Mouse (Mus musculus): ENCODE measurements around the gene Xlr5a.
"Not testable (repeated sequence)": the region's sequence is repeated elsewhere in the genome, so short reads cannot be mapped to it uniquely, and the experiment has no call there.

Gene Xlr5a

DNA sequence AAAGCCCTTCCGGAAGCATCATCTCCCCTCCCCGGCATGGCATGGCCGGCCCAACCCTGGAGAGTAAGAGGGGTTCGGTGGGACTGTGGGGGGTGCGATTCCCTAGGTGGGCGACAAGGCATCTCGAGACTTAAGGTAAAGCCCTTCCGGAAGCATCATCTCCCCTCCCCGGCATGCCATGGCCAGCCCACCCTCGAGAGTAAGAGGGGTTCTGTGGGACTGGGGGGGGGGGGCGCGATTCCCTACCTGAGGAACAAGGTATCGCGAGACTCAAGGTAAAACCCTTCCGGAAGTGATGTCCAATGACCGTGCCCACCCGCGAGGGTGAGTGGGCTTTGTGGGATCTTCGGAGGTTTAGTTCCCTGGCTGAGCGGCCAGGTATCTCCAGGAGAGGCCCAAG lies 144.3 kb downstream of the Xlr5a start, which contains the start of gene Xlr5b:
Gene Xlr5b (plus strand): TSS at position 301 of the 400 bp plus-strand sequence.
- DNase-seq (ENCODE audit: extremely low read depth, low read depth) = not testable (repeated sequence)

DNA sequence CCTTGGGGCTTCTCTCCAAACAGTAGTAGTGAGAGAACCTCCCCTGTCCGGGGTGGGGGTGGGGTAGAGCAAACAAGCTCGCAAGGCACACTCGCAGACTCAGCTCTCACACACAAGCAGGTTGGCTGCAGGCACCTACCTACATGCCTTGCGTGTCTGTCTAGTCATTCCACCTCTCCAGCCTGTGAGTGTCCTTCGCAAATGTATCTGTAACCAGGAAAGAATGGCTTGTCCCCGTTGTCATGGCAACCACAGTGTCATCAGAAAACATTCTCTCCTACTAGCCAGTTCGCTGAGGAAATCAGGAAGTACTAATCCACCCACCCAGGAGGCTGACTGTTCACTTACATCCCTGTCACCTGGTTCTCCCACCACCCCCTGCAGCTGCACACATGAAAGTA lies 149.6 kb downstream of the Xlr5a start:
- not testable (repeated sequence) for DNase-seq (ENCODE audit: extremely low read depth, low read depth)

DNA sequence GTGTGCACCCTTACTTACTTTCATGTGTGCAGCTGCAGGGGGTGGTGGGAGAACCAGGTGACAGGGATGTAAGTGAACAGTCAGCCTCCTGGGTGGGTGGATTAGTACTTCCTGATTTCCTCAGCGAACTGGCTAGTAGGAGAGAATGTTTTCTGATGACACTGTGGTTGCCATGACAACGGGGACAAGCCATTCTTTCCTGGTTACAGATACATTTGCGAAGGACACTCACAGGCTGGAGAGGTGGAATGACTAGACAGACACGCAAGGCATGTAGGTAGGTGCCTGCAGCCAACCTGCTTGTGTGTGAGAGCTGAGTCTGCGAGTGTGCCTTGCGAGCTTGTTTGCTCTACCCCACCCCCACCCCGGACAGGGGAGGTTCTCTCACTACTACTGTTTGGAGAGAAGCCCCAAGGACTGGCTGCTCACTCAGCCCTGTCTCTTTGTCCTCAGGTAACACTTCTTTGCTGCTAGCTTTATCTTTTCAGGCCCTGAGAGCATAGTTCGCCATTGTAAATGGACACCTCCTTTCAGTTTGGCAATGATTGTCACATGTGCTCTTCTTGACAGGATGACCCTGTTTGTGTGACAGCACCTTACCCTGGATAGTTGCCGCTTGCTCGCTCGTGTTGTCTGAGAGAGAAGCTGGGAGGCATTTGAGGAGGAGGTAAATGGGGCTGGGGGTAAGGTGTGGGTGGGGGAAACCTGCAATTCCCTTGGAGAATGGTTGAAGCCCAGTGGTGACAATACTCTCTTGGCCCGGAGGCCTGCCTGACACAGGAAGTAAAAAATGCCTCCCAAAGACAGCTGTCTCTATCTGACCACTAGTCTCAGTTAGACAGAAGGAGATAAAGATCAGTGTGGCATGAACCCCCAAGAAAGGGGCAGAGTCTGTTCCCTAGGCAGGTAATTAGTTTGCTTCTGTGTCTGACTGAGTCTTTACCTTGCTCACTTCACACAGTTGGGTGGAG lies 169.6 kb downstream of the Xlr5a start:
- not testable (repeated sequence) for DNase-seq (ENCODE audit: extremely low read depth, low read depth)

DNA sequence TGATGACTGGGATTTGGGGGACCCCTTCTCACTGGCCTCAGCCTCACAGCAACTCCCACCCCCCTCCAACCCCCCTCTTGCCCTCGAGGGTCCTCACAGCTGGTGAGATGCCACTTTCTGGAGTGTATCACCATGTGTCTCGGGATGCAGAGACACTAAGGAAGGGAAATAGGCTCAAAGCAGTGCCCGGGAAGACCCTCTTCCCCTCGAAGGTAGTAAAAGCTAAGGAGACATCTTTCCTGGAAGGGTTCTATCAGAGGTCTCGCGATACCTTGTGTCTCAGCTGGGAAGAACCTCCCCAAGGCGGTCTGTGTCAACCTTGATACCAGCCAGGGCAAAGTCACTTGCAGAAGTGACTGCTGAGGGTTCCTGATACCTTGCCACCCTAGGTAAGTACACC lies 176.0 kb downstream of the Xlr5a start, which contains the start of gene Gm14685:
Gene Gm14685 (plus strand): TSS at position 301 of the 400 bp plus-strand sequence.
- not testable (repeated sequence) for DNase-seq (ENCODE audit: extremely low read depth, low read depth)

DNA sequence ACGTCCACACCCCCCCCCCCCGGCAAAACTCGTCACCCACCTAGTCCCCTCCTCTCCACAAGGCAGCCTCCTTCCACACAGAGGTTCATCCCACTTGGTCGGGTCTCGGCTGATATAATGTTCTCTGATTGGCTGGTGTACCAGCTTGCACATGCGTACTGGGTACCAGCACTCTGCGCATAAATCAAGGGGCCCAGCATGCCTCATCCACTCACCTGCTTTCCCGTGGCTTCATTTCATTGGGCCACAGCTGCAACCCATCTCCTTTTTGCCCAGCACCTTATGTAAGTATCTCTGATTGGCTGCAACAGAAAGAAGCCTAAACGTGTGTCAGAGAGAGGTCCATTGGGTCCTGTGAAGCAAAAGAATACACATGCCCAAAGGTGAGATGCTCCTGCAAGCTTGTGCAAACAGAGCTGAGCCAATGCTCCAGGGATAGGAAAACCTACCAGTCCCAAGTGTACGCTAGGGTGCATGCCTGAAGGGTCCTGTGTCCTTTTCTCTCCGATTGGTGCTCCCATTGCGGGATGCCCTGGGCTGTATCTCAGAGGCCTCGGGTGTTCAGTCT lies 195.8 kb downstream of the Xlr5a start, which contains the start of gene Xlr3a:
Gene Xlr3a (minus strand): TSS at position 155 of the 568 bp plus-strand sequence.
- DNase-seq (ENCODE audit: extremely low read depth, low read depth) = peak; percentile 74

DNA sequence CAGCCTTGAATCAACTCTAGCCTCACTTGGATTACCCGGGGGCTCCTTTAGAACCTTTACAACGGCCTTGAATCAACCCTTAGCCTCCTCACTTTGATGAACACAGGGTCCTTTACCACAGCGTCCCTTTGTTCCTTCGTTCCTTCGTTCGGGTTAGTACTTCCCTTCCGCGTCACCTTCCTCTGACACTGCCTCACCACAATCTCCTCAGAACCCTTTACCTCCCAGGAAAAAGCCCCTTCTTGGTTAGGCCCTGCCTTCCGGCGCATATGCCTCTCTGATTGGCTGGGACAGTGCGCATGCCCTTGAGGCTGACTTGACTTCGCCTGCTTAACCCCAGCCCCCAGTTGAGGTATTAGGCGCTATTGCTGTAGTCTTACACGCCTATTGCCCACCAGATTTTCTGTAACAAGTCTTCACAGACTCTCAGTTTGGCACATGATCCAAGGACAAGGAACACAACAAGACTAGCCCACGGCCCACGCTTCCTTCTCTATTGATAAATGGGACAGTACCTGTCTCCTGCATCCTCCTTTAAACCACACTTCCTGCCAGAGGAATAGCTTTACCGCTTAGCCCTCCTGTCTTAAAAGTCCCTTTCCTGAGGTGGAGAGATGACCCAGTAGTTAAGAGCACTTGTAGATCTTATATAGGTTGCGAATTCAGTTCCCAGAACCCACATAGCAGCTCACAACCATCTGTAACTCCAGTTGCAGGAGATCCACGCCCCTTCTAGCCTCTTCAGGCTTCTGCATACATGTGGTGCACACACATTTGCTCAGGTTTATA lies 210.3 kb downstream of the Xlr5a start, which contains the start of gene Xlr4a:
Gene Xlr4a (minus strand): TSS at position 212 of the 789 bp plus-strand sequence.
- DNase-seq (ENCODE audit: extremely low read depth, low read depth) = not testable (repeated sequence)

DNA sequence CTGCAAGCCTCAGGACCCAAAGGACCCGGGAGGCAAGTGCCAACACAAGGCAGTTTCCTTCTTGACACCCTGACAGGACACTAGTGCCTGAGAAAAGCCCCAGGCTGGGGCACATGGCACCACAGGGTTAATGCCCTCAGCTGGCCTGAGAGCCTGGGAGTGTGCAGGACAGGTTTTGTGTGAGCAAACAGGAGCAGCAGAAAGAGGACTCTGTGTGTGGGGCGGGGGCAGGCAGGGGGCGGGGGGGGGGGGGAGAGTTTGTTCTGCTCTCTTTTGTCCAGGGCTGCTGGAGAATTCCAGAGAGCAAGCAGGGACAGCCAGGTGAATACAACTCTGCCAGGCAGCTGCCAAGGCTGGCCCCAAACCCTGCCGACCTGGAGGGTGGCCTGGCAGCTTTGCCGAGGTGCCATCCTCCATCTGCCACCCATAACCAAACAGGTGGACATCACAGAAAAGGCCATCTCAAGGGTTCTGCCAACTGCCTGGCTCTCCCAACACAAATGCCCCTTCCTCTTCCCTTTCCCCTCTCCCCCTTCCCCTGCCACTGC lies 225.9 kb downstream of the Xlr5a start:
- not testable (repeated sequence) for DNase-seq (ENCODE audit: extremely low read depth, low read depth)

DNA sequence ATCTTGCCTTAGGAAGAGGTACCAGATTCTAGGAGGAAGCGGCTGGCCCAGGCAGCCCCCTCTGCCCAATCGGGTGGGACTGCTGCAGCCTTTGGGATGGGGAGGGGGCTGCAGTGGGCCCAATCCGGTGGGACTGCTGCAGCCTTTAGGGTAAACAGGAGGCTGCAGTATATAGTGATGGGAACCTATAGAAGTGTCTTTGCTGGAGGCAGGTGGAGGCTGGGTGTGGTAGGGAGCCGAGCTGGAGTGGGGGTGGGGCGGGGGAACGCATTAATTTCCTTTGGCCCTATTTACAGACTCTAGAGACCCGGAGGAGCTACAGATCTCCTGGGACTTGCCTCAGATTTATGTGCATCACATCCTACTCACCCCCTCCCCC lies 228.4 kb downstream of the Xlr5a start, which contains the start of gene Pnma3:
Gene Pnma3 (plus strand): TSS at position 373 of the 379 bp plus-strand sequence.
- no peak for DNase-seq (ENCODE audit: extremely low read depth, low read depth)

DNA sequence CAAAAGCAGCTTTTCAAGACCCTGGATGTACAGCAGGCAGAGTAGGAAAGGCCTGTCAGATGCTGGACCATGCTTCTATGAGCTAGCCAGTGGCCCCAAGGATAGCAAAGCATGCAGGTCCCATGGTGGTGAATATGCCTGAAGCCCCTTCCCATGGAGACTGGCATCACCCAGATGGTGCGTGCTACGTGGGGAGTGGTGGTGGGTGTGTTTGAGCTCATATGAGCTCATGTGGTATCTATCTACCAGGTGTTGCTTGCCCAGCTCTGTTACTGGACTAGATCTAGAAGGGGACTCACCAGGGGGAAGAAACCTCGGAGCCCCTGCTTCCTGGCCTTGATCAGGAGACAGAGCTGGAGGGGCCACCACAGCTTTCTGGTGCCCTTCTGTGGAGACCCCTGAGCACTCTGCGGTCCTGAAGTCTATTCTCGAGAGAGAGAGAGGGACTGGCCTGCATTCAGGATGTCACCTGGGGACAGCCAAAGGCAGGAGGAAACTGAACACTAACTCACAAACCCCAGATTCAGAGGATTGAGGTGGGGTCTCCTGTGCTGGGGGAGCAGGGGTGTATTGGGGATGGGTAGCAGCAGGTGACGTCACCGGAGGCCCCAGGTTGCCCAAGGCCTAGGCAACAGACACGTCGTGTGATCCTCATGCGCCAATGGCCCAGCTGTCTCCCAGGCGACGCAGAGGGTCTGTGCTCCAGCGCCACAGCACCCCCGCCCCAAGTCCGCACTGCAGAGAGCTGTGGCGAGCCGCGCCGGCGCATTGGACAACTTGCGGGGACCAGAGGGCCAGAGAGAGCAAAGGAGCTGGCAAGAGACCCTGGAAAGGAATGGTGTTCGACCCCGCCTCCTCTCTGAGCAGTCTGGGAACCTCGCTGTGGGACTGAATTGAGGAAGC lies 229.0 kb downstream of the Xlr5a start:
- no peak for DNase-seq (ENCODE audit: extremely low read depth, low read depth)

DNA sequence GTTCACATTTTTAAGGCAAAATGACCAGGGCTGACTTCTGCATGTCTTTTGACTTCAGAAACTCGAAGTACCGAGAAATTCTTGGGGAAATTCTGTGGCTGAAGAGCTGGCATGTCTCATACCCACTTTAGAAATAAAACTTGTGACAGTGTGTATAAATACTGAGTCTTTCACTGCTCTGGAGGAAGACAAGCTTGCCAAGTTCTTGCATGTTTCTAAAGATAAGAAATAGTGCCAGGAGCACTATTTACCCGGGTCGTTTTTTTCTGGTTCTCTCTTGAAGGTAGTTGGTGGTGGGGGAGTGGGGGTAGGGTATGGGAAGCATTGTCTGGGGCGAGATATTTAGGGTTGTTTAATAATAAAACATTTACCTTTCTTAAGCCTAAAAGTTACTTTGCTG lies 230.5 kb downstream of the Xlr5a start:
- peak; percentile 55 for DNase-seq (ENCODE audit: extremely low read depth, low read depth)

DNA sequence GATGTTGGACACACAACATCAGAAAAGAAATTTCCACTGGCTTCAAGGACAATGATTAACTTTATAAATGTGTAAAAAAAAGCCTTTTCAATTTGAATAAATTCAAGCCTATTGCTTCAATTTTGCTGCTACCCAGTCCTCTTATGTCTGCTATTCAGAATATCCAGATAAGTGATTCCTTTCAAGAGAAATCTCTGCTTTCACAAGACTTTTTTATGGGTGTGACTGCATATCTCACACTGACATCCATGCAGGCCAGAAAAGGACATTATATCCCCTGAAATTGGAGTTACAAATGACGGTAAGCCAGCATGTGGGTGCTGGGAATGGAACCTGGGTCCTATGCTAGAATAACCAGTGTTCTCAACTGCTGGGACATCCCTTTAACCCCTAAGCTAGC lies 231.2 kb downstream of the Xlr5a start:
- DNase-seq (ENCODE audit: extremely low read depth, low read depth) = no peak

Measured in MEL-GATA-1-ER (cell line).